Mouse (Mus musculus) c-Kit-positive CD71-negative TER-119-negative erythroid progenitor cells, embryonic 14.5 days (primary cell): ENCODE results near the gene Lingo2.
"Not testable (repeated sequence)": the region's sequence is repeated elsewhere in the genome, so short reads cannot be mapped to it uniquely, and the experiment has no call there.

Source experiments
- DNase-seq: peaks from one replicate; pipeline ENCODE4 v3.0.0-alpha.2; 2013; ENCODE audit warnings: low read depth

The Lingo2 gene

GRCm38 (mm10) chr4:36078910-36079525 is 872.5 kb downstream of the Lingo2 start:
- no peak for DNase-seq

GRCm38 (mm10) chr4:36064701-36065100 is 886.8 kb downstream of the Lingo2 start:
- DNase-seq, result not testable (repeated sequence)

- no peak for DNase-seq
These were observed 898.7 kb downstream of the Lingo2 start for GRCm38 (mm10) chr4:36052791-36053376.

DNA sequence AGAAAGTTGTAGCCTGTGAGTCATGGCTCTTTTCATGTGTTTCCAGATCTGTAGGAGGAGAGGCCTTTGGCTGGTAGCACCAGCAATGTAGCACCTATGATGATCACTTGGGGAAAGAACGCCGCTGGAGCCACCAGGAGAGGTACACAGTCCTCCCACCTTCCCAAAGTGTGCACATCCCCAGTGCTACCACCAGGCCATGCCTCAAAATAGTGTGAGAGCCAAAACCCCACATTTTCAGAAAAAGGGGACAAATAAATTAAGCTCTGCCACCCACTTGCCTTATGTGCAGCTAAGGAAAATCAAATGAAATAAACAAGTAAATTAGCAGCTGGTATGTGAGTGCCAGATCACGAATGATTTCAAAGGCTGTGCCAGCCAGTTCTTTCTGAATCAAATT is 911.2 kb downstream of the Lingo2 start:
- no peak for DNase-seq

DNA sequence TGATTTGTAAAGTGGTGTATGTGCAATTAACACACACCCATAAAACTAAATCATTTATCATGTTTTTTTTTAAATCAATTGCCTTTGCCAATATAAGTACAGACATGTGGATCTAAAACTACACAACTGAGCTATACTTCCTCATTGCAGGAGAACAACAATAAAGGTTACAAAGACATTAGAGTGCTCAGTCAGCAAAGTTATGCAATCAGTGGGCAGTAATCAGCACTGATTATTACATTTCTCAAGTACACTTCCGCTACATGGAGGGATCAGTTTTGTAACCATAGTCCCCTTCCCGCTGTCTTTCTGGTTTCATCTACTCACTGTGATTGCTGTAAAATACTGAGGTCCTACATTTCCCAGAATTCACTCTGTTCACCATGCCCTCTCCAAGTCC is 912.8 kb downstream of the Lingo2 start:
- DNase-seq, result no peak

DNA sequence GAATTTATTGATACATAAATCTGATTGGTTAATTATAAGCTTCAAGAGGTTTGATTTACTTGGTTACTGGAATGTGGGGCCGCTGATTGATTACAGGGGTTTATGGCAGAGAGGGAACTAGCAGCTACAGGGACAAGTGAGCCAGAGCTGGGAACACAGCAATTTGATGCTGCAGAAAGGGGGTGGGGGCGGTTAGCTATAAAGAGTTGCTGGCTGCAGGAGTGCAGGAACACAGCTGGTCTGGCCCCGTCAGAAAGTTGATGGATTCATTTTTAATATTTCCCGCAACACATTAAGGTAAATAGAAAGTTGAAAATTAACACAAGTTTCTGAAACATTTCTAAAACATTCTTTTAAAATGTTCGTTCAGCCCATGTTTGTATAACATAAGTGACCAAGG is 919.5 kb downstream of the Lingo2 start:
- DNase-seq, result no peak

DNA sequence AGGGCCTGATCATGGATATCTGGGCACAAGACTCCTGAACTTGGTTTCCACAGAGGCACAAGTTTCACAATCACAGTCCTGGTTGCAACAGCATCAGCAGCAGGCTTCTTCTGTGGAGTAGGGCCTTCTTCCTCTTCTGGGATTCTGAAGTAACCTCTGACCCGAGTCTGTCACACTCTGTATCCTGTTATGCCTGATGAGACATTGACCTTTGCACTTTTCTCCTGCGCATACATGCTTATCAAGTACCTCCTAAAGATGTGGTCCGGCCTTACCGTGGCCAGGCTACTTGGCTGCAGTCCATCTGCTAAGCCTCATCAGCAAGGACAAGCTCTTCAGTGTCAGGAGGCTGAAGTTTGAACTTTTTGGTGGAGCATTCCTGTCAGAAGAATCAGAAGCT is 937.4 kb downstream of the Lingo2 start:
- no peak for DNase-seq

GRCm38 (mm10) chr4:35992005-35992763 is 959.4 kb downstream of the Lingo2 start:
- no peak for DNase-seq

DNA sequence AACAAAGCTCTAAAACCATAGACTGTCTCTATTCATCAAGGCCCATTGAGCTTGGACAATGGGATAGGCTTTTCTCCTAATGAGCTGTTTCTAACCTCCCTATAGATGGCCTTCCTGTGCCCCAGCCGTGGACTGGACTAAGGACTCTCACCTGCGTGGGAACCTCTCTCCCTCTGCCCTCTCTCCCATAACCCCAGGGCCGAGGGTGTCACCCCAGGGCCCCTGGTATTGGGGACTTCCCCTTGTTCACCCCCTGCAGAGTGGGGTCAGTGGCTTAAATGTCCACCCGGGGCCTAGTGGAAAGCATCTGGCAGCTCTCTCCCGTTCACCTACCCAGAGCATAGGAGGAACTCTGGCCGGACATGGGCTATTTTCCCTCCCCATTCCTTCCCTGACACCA is 965.5 kb downstream of the Lingo2 start:
- no peak for DNase-seq

GRCm38 (mm10) chr4:35963532-35963931 is 988.0 kb downstream of the Lingo2 start:
- DNase-seq, result no peak

- no peak for DNase-seq
These were observed 999.7 kb downstream of the Lingo2 start for GRCm38 (mm10) chr4:35951894-35952293.

- DNase-seq, result no peak
These were observed 1000.3 kb downstream of the Lingo2 start for GRCm38 (mm10) chr4:35951251-35951650.

DNA sequence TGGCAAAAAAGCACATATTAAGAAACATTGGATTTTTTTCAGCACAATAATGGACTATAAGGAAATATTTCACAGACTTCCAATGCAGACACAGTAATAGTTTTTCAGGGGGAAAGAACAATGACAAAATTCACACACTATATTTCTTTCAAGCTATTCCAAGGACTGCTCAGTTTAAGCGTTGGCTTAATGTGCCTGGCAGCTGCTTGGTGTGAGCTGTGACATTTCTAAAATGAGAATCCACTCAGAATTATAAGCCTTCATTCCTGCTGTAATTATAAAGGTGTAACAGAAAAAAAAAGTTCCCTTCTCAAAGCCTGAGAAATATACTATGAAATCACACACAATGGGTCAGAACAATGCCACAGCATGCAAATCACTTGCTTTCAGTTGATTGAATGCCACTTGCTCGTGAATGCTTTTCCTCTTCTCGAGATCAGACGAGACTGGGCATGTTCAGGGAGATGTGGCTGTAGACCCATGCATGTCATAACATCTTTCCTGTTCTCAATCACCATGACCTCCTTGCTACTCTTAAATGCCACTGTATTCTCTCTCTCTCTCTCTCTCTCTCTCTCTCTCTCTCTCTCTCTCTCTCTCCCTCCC is 1017.4 kb downstream of the Lingo2 start:
- DNase-seq, result no peak

DNA sequence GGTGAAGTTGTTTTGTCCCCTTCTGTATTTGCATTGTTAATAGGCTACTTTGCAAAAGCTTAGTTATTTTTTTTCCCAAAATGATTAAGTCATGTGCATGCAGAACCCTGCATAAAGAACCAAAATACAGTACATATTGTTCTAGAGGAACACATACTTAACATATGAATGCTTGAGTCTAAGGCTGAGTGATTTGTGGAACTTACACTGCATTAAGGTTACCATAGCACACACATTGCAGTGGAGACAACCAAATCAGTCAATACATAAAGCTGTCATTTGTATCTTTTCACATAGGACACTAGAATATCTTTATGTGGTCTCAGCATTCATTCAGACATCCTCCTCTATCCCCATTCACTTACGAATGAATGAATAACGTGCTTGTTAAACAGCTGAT is 1023.8 kb downstream of the Lingo2 start:
- DNase-seq, result no peak

GRCm38 (mm10) chr4:35917453-35917852 is 1034.1 kb downstream of the Lingo2 start:
- DNase-seq, result no peak

GRCm38 (mm10) chr4:35897769-35898564 is 1053.6 kb downstream of the Lingo2 start:
- DNase-seq, result no peak

- DNase-seq, result no peak
These were observed 1065.7 kb downstream of the Lingo2 start for GRCm38 (mm10) chr4:35885591-35886542.

- no peak for DNase-seq
These were observed 1066.5 kb downstream of the Lingo2 start for GRCm38 (mm10) chr4:35884946-35885460.

DNA sequence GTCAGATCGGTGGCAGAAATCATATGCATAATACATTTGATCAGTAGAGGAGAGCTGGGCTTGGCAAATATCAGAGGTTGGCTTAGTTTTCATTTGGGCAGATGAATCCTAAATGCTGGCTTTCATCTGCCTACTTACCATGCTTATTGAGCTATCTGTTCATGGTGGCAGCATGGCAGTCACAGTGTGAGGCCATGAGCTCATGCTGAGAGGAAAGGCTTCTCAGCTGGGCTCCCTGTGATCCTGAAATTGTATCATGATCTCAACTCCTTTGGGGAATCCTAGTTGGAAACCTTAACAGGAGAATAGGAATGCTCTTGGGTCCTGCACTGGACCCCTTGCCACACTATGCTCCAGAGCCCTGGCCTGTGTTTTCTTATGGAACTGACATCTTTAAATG is 1105.0 kb downstream of the Lingo2 start:
- DNase-seq, result no peak

DNA sequence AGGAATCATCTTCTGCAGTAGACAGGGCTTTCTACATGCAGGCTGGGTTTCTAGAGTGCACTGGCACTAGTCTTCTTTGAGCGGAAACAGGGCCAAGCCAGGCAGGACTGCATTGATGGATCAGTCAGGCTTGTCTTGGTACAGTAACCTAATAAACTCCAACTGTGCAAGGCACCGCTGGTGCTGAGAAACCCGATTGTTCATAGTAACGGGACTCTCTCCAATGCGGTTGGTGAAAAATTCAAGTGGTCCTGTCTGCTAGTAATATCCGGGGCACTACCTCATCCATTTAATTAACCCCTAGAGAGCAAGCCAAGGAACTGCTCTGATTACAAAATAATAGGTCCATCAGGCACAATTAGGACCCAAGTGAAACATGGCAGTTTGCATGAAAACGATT is 1106.4 kb downstream of the Lingo2 start:
- no peak for DNase-seq

GRCm38 (mm10) chr4:35844518-35844917 is 1107.0 kb downstream of the Lingo2 start:
- no peak for DNase-seq
